Mouse (Mus musculus) 3T3-L1 (cell line): ENCODE results near the gene Dhx32.
"Not testable (repeated sequence)": the region's sequence is repeated elsewhere in the genome, so short reads cannot be mapped to it uniquely, and the experiment has no call there.

ENCODE experiments used
- DNase-seq: peaks from one replicate; pipeline ENCODE4 v3.0.0-alpha.2; 2015; ENCODE audit warnings: low read depth, low spot score

Gene Dhx32

GRCm38 (mm10) chr7:133729351-133729750 lies 53.2 kb downstream of the Dhx32 start:
- DNase-seq = no peak

GRCm38 (mm10) chr7:133727027-133727426 lies 55.5 kb downstream of the Dhx32 start:
- no peak for DNase-seq

GRCm38 (mm10) chr7:133725571-133725970 lies 57.0 kb downstream of the Dhx32 start:
- no peak for DNase-seq

- DNase-seq = no peak
These were observed 57.7 kb downstream of the Dhx32 start for GRCm38 (mm10) chr7:133724844-133725243.

- no peak for DNase-seq
These were observed 61.9 kb downstream of the Dhx32 start for GRCm38 (mm10) chr7:133720616-133721015.

GRCm38 (mm10) chr7:133718580-133718979 lies 63.9 kb downstream of the Dhx32 start:
- peak; percentile 35 for DNase-seq

- DNase-seq = no peak
These were observed 67.1 kb downstream of the Dhx32 start for GRCm38 (mm10) chr7:133715387-133715786.

GRCm38 (mm10) chr7:133707301-133707700 lies 75.2 kb downstream of the Dhx32 start:
- DNase-seq = no peak

- DNase-seq = no peak
These were observed 78.6 kb downstream of the Dhx32 start for GRCm38 (mm10) chr7:133703906-133704305.

GRCm38 (mm10) chr7:133702333-133702732 lies 80.2 kb downstream of the Dhx32 start:
- no peak for DNase-seq

- no peak for DNase-seq
These were observed 81.2 kb downstream of the Dhx32 start for GRCm38 (mm10) chr7:133701366-133701765.

GRCm38 (mm10) chr7:133699885-133700284 lies 82.6 kb downstream of the Dhx32 start:
- DNase-seq = no peak

GRCm38 (mm10) chr7:133698021-133698709 lies 84.4 kb downstream of the Dhx32 start:
- DNase-seq = no peak

GRCm38 (mm10) chr7:133685644-133686043 lies 96.9 kb downstream of the Dhx32 start:
- DNase-seq = not testable (repeated sequence)

- no peak for DNase-seq
These were observed 97.8 kb downstream of the Dhx32 start for GRCm38 (mm10) chr7:133684701-133685100.

- DNase-seq = peak; percentile 14
These were observed 98.4 kb downstream of the Dhx32 start for GRCm38 (mm10) chr7:133684110-133684509.

GRCm38 (mm10) chr7:133683626-133684025 lies 98.9 kb downstream of the Dhx32 start:
- DNase-seq = no peak

GRCm38 (mm10) chr7:133679961-133680360 lies 102.6 kb downstream of the Dhx32 start, which contains the start of gene Mmp21:
Mmp21 (minus strand) TSS chr7:133680061.
- no peak for DNase-seq

GRCm38 (mm10) chr7:133679439-133679838 lies 103.1 kb downstream of the Dhx32 start:
- DNase-seq = no peak

GRCm38 (mm10) chr7:133678716-133679115 lies 103.8 kb downstream of the Dhx32 start:
- DNase-seq = no peak

- DNase-seq = peak; percentile 36
These were observed 106.5 kb downstream of the Dhx32 start for GRCm38 (mm10) chr7:133676002-133676401.
